Mouse (Mus musculus) megakaryocyte-erythroid progenitor cell, adult 5 weeks (primary cell): ENCODE measurements around the gene Met. TPM values are rescaled to one million over a fixed set of nuclear protein-coding genes. Genes with fewer than 3 reads are reported as not detected.

ENCODE experiments used
- polyA plus RNA-seq: library from polyadenylated mRNA; stranded (reverse); fragments of >175 nt; gene quantifications from 2 replicates; pipeline ENCODE4 v1.2.3, GENCODE M21; 2012

Met gene
- 2.0 and 6.0 TPM in 2 replicates for polyA plus RNA-seq

GRCm38 (mm10) chr6:17463434-17464280 is at the start of gene Met:
TSS of gene Met (plus strand) at chr6:17463800.

Other genes starting within 250 kb of the Met start
- gene Cav2, start 182.6 kb upstream of the Met start, polyA plus RNA-seq: 0.37 and 0.53 TPM in 2 replicates
- not detected in 2 replicates for gene Cav1, start 157.5 kb upstream of the Met start, polyA plus RNA-seq
- gene Capza2, start 172.4 kb downstream of the Met start, polyA plus RNA-seq: 16.8 and 19.0 TPM in 2 replicates
- gene St7, start 229.1 kb downstream of the Met start, polyA plus RNA-seq: 5.0 and 6.1 TPM in 2 replicates